Mouse (Mus musculus): ENCODE results near the gene Zfand3.

- TF ChIP-seq POLR2A (IDR thresholded peaks at IDR 0.05; ENCODE audit: low read depth, low read length), result no peak
- TF ChIP-seq CTCF (IDR thresholded peaks at IDR 0.05; ENCODE audit: extremely low read depth, insufficient read length, insufficient replicate concordance, low read depth, low read length), result no peak
These were observed 239.0 kb downstream of the Zfand3 start for GRCm38 (mm10) chr17:30243540-30243939.

Data from small intestine, adult 2 months (tissue).